Mouse (Mus musculus): ENCODE data around the gene Tinagl1.
A peak's percentile ranks its signal among the peaks of the same experiment; 100 is the strongest.

The Tinagl1 gene

DNA sequence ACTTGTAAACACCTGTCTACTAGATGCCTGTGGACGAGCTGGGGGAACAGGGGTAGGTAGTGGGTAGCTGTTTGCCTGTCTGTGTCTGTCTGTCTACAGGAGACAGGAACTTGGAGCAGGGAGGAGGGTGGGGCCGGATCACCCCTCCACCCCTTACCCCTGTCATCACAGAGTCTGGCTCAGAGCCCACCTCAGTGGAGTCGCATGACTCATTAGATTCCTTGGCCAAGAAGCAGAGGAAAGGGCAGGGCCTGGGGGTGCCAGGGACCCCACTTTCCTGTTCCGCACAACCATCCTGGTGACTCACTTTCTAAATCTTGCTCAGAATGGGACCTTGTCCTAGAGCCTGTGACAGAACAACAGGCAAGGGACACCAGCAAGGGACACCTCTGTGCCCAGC is 2.2 kb upstream of the Tinagl1 start:
- no peak for DNase-seq (ENCODE audit: low spot score)

DNA sequence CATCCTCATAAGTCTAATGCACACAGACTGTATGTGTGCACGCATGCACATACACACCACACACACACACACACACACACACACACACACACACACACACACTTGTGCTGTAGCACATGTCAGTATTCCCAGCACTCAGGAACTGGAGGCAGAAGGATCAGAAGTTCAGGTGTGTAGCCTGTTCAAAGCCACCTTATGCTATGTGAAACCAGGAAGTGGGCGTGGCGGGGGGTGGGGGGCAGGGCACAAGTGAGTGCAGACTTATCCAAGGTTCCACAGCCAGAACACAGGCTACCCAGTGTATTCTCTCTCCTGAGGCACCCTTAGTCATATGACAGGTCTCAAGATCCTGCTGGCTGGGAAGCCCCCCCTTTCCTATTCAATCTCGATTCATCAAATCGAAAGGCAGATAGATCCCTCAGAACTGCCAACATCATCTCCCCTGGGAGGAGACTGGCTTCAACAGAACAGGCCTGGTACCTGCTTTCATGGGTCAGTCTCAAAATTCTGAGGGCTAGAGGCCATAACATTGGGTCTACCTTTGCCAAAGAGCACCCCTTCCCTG is 1.3 kb upstream of the Tinagl1 start:
- DNase-seq (ENCODE audit: low spot score), result no peak

DNA sequence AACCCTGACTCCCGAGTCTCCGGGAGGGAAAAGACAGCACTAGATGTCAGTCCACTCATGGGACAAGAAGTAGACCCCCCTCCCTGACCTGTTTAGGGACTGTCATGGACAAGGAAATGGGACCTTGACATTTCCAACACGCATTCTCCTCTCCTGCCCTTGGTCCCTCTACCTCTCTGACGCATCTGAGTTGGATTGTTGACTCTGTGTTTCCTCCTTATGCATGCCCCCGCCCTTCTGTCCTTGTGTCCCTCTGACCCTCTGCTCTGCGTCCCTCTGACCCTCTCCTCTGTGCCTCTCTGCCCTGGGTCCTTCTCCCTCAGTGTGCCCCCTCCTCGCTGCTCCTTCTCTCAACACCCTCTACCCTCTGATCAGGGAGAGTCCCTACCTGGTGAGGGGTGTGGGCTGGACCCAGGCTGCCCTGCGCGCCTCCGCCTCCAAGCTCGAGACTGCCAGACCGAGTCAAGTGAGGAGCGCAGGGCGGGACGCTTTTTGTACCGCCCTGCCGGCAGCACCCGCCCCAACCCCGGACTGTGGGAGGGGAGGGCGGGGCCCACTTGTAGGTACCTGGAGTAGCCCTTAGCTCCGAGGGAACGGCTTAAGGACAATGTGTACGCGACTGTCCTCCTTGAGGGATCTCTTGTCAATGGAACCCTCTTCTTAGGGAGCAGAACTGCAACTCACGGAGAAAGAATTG is 439 bp downstream of the Tinagl1 start:
- DNase-seq (ENCODE audit: low spot score), result no peak

DNA sequence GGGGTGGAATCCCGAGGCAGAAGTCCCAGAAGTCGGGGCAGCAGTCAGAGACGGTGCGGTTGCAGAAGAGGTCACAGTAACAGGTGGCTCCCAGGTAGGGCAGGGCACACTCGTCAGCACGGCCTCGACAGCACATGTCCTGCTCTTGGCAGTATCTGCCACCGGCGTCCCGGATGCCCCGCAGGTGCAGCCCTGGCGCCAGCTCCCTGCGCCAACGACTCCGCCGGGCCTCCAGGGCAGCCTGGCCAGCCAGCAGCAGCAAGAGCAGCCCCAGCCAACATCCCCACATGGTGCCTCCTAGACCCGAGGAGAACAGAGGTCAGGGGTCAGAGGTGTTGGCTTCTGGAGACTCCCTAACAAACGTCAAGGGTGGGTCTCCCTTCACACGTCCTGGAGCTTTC is 1.0 kb downstream of the Tinagl1 start:
- DNase-seq (ENCODE audit: low spot score), result no peak

DNA sequence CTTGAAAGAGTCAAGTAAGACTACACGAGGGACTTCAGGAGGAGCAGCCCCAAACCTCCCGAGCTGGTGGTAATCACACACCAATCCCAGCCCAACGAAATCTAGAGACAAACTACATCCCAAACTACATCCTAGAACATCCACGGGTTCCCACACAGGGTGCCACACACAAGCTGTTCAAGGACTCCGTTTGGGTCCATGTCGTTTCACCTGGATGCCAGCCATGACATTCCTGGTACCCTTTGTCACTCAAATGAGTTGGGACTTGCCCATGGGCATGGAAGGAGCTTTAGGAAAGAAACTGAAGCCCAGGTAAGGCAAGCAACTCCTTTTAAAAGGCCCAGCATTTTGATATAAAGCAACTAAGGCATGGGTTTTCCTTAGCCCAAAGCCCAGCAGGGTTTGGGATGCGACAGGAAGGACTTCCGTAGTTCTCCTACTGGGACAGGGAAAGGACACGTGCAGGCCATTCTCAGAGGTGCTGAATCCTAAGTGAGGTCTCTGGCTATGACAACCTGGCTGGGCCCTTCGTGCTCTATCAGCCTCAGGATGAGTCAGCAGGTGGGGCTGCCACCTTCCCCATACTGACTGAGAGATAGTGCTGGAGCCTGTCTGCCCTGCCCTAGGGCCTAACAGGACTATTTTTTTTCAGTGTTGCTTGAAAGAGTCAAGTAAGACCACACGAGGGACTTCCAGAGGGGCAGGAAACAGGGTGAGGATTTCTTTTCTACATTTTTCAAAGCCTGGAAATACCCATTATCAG is 1.7 kb downstream of the Tinagl1 start:
- no peak for DNase-seq (ENCODE audit: low spot score)

DNA sequence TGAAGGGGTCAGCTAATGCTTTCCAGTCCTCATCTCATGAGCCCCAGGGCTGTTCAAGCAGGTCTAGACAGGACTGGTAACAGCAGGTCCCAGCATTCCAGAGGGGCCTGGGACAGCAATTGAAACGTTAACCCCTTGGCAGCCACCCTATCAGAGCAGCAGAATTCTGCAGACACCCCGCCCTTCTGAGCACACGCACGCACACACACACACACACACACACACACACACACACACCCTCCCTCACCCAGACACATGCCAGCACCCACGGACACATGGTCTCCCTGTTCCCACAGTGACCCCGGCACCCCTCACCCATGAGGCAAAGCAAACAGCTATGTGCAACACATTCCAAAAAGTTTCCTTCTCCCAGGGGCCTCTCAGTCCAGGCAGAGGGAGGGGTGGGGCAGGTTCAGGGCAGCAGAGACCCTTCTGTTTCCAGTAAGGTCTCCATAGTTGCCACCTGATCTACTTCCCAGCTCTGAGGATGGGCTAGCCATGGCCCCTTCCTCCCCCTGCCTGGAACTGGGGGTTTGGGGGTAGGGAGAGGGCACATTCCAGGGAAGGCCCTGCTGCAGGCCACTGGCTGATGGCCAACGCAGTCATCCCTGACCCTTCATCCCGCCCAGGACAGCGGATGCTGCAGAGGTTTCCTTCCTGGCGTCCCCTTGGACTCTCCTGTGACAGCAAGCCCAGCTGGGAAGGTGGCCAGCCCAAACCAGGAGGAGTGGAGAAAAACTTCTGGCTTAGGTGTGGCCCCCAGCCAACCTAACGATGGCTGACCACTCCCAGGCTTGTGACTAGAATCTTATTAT is 2.8 kb downstream of the Tinagl1 start:
- no peak for DNase-seq (ENCODE audit: low spot score)

DNA sequence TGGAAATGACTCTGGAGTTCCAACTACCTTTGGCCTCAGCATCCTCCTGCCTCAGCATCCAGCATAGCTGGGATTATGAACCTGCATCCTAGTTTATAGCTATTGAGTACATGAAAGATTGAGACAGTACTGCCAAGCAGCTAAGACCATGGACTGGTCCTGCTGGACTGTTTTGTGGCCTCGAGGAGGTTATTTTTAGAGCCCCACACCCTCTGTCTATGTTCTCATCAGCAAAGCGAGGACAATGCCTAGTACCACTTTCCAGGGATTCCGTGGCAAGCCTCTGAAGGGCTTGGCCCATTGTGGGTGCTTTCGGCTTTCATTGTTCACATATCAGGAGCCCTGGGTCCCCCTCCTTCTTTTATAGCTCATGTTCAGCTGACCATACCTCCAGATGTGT is 4.6 kb downstream of the Tinagl1 start:
- no peak for DNase-seq (ENCODE audit: low spot score)

DNA sequence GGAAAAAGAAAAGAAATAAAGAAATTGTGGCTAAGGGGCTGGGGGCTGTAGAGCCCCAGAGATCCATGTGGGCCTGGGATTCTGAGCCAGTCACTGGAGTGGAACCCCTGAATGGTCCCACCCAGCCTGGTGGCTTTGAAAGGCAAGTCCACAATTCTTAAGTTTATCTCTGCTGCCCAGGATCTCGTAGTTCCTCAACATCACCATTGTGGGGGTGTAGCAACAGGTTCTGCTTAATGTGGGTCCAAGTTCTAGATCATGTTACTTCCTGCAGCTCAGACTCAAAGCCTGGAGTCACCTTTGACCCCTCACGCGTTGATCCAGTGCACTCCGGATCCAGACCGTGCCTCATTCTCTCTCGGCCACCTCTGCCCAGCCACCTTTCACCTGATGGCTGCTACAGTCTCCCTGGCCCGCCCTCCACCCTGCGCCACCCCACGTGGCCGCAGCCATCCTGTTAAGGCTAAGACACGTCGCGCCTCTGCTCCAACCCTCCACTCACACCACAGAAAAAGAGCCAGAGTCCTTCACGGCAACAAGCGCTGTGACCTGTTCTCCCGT is 5.4 kb downstream of the Tinagl1 start:
- DNase-seq (ENCODE audit: low spot score), result no peak

DNA sequence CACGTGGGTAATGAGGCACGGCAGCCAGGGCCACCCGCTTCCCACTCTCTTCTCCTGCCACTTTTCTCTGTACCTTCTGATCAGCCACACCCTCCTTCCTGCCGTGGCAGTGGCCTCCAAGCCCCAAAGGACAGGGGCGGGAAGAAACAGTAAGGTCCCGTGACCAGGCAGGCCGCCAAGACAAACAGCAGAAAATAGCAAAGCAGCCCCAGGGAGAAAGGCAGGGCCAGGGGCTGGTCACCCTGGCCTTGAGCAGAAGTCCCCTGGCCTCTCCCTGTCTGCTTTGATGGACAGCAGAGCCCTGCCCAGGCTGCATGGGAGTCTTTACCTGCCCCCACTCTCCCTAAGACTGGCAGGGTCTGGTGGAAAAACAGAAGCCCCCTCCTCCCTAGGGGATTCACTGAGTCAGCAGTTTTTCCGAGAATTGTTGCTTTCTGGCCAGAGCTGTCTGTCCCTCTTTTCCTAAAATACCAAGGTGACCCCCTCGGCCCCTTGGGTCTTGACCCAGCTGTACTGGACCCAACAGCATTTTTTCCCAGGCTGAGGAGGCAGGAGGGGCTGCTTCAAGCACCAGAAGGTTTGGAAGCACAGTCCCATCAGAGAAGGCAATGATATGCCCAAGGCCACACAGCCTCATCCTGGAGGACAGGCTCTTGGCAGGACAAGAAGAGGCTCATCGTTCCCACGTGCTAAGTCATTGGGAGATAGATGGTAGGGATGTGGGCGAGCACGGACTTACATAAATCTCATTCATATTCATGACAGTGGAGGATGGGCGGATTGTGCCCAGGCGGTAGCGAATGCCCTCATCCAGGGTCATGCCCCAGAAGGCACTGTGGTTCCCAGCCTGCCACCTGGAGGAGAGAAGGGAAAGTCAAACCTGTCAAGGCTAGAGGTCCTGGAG is 6.4 kb downstream of the Tinagl1 start:
- peak; percentile 77 for DNase-seq (ENCODE audit: low spot score)

DNA sequence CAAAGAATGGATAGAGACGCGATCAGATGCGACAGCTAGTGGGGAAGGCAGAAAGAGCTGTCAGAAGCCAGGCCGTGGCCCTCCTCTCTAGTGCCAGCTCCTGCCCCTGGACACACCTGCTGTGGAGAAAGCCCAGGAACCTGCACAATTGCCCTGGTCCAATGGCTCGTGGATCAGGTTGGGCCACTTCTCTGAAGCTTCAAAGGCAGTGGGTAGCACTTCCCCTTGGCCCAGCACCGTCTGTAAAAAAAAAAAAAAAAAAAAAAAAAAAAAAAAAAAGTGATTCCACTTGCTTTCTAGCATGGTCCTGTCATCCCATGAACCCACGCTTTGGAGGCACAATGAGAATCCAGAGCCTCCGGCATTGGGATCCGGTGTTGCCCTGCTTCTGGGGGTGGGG is 7.1 kb downstream of the Tinagl1 start:
- no peak for DNase-seq (ENCODE audit: low spot score)

DNA sequence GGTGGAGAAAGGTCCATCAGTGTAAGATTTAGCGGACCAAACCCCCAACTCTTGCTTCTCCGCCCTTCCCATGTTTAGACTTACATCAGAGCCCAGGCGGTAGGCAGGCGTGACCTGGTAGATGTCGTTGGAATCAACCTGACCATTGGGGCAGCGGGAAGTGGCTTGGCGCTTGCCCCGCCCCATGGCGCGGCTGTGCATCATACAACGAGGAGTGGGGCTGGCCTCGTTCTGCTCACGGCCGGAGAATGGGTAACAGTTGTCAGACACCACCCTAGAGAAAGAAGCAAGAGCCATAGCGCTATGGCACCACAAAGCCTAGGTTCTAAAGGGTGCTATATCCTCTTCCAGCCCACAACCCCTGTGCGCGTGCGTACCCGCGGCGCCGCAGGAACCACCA is 7.6 kb downstream of the Tinagl1 start:
- no peak for DNase-seq (ENCODE audit: low spot score)

DNA sequence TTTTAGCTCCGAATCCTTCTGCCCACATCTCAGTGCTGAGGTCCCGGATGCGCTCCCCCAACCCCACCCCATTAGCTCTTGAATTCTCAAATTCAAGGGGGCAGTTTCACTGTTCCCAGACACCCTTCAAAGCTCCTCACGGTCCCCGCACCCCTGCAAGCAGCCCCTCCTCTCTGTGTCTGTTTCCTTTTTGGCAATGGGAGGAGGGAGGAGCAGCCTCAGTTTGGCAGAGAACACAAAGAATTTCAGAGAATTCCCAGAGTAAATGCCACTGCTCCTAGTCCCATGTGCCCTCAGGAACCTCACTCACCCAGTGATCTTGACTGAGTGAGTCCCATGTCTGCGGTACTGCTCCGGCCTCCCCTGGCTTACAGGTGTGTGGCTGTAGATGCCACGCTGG is 8.3 kb downstream of the Tinagl1 start:
- no peak for DNase-seq (ENCODE audit: low spot score)

DNA sequence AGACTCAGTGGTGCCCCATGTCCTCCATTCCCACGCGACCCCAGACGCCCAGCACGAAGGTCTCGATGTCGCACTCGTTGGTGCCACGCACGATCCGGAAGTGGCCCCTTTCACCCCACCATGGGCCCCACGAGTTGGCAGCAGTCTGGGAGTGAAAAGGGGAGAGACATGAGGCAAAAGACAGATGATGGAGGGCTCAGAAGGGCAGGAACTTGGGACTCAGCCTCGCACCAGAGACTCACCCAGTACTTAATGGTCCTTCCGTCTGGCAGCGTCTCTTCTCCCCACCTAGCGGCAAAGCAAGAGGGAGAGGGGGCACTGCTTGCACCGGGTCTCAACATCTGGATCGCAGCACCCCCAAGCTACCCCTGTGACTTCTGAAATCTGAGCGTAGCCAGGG is 8.9 kb downstream of the Tinagl1 start:
- DNase-seq (ENCODE audit: low spot score), result no peak

DNA sequence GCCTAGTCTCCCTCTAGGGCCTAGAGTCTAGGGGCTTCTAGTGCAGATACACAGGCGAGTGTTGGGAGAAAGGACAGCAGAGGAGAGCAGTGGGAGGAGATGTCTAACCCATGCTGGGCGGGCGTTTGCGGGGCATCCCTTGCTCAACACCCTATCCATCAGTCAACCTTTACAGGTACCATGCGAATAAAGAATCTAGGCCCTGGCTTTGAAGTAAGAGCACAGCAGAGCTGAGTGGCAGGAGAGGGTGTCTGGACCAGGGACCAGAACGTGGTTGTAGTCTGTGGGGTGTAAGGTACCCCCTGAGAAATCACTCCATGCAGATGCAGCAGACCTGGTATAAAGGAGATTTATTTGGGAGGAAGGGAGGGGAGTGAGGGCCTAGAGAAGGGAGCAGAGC is 10.8 kb downstream of the Tinagl1 start:
- no peak for DNase-seq (ENCODE audit: low spot score)

DNA sequence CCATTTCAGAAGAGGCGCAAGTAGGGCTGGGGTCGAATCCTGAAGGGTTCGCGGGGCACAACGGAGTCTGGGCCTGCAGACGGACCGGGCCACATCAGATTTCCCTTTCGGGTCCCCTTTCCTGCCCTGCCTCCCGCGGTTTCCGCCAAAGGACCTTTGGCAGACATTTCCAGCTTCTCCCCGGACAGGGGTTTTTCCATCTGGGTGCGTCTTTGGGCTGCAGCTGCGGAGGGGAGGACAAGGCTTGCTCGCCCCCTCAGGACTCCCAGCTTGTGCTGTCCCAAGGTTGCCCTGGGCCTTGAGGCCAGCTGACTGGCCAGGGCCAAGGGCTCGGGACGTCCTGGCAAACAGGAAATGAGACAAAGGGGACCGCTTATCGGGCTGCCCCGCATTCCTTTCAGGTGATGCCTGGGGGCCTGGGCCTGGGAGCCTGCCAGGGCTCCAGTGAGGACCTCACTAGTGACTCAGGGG is 11.5 kb downstream of the Tinagl1 start:
- DNase-seq (ENCODE audit: low spot score), result no peak

DNA sequence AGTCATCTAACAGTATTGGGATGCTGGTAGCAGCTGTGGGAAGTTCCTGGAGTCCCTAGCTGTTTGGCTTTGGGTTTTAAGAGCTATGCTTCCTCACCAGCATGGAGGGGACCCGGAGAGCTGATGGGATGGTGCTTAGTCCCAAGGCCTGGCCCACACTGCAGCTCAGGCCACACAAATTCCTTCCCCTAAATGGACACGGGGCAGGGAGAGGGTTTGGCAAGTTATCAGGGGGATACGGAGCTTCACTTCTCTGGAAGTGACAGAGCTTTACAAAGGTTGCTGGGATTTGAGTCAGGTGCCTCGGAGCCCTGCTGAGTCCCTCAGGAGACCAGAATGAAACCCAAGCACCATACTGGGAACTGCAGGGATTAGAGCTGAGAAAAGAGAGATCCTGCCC is 13.6 kb downstream of the Tinagl1 start:
- DNase-seq (ENCODE audit: low spot score), result no peak

DNA sequence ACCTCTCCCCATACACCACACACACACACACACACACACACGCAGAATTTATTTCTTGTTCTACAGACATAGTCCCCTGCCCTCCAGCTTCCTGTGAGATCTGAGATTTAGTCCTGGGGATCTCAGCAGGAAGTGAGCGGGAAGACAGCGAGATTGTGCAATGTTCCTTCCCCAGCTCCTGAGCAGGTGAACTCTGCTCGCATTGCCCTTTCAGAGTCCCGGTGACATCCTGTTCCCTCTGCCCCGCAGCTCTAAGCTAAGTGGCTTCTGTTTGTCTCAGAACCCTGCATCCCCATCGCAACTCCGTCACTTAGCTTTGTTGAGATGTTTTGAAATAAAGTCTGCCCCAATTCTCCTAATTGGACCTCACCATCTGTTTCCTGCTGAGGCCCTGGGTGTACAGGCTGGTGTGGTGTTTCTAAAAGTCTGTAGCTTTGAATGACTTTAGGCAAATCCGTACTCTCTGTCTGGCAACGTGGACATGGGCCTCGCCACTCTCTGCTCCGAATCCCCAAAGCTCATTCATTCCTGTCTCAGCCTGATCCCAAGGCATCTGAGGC is 18.0 kb downstream of the Tinagl1 start:
- DNase-seq (ENCODE audit: low spot score), result no peak

DNA sequence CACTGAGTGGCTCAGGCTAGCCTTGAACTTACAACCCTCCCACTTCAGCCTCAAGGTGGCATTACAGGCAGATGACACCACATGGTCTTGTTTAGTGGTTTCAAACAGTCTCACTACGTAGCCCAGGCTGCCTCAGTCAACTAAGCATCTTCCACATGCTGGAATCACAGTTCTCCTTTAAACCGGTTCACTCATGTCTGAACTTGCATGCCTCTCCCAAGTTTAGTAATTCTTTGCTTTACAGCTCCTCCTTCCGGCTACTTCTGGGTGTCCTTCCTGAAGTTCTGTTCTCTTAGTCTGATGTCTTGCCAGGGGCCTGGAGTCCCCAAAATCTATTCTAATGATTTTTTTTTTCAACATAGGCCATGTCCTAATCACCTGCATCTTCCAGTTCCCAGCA is 20.7 kb downstream of the Tinagl1 start:
- DNase-seq (ENCODE audit: low spot score), result no peak

DNA sequence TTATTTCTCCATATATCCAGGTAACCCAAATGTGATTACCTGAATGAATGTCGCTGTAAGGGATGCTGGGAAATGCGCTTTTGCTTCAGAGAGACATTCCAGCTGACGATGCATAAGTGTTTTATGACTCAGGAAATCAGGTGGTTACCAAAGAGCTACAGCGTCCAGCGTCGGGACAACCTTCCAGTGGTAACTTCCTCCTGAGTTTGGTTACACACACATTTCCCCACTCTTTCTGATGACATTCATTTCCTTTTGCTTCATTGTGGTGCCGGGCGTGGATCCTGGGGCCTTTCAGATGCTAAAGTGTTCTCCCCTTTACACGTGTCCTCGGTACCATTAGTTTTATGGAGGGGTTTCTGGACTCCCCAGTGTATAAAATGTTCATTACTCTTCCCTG is 26.5 kb downstream of the Tinagl1 start:
- DNase-seq (ENCODE audit: low spot score), result no peak

DNA sequence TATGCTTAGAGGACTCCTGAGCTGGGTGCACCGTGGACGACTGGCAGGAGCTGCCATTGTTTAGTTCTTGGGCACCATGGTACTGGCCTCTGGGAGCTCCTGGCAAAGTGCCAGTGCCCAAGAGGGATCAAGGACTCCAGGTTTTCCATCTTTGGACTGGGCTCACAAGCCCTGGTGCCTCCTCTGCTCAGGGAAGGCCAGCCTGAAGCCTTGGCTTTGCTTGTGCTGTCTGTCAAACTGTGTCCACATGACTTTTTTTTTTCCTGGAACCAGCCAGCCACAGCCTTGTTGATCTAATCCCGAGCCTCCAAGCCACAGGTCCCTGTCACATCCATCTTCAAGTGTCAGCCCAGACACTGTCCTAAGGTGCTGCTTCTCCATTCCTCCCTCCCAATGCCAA is 33.1 kb downstream of the Tinagl1 start:
- no peak for DNase-seq (ENCODE audit: low spot score)

DNA sequence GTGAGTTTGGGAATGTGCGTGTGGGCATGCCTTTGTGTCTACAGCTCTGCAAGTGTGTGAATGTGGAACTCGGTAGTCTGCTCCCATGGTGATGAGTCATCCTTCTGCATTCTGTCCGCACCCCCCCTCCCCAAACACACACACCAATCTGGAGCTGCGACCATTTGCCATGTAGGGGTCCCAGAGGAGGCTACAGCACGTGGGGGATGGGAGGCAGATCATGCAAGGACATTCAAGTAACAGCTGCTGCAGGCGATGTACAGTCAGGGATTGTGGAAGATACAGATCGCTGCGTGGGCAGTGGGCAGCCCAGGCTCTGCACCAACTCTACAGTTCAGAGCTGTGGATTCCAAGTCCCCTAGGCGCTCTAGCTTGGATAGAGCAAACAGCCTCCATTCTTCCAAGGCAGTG is 33.9 kb downstream of the Tinagl1 start:
- DNase-seq (ENCODE audit: low spot score), result no peak

Measured in ovary, postnatal 14 days (tissue).